Mouse (Mus musculus): ENCODE data around the gene Polr1d. TPM values are rescaled to one million over a fixed set of nuclear protein-coding genes. Genes with fewer than 3 reads are reported as not detected.

Gene Polr1d
- total RNA-seq (2021), result 100 to 1,000 TPM; 145 to 159 TPM
- long read RNA-seq, experiment 1, transcript Polr1d-201 (2 exons, 1,196 nt), result minor isoform, 87 of 211 reads
- long read RNA-seq, experiment 1, transcript Polr1d-202 (3 exons, 1,137 nt), result major isoform, 109 of 211 reads
- long read RNA-seq, experiment 1, partial matches to known transcripts, result 9 of 211 reads
- long read RNA-seq, experiment 1, other reads (novel, unspliced or antisense), result 6 of 211 reads
- long read RNA-seq, experiment 2, transcript Polr1d-201 (2 exons, 1,196 nt), result minor isoform, 68 of 163 reads
- long read RNA-seq, experiment 2, transcript Polr1d-202 (3 exons, 1,137 nt), result major isoform, 82 of 163 reads
- long read RNA-seq, experiment 2, partial matches to known transcripts, result 8 of 163 reads
- long read RNA-seq, experiment 2, other reads (novel, unspliced or antisense), result 5 of 163 reads

GRCm38 (mm10) chr5:147076799-147077165 lies at the start of gene Polr1d:
Gene Polr1d, plus strand, starts transcription at chr5:147077050.
- DNase-seq, result no peak

- no peak for DNase-seq
Observed at GRCm38 (mm10) chr5:147031281-147031680, 45.6 kb upstream of the Polr1d start.

GRCm38 (mm10) chr5:147033155-147033554 lies 43.7 kb upstream of the Polr1d start:
- DNase-seq, result no peak

- no peak for DNase-seq
Observed at GRCm38 (mm10) chr5:147034283-147034682, 42.6 kb upstream of the Polr1d start.

- DNase-seq, result no peak
Observed at GRCm38 (mm10) chr5:147035301-147035700, 41.5 kb upstream of the Polr1d start.

- no peak for DNase-seq
Observed at GRCm38 (mm10) chr5:147036028-147036427, 40.8 kb upstream of the Polr1d start.

GRCm38 (mm10) chr5:147036661-147037060 lies 40.2 kb upstream of the Polr1d start:
- DNase-seq, result no peak

- DNase-seq, result no peak
Observed at GRCm38 (mm10) chr5:147037601-147038000, 39.2 kb upstream of the Polr1d start.

- no peak for DNase-seq
Observed at GRCm38 (mm10) chr5:147039394-147039793, 37.5 kb upstream of the Polr1d start.

GRCm38 (mm10) chr5:147041965-147042937 lies 34.6 kb upstream of the Polr1d start:
- DNase-seq, result peak; percentile 31

- DNase-seq, result no peak
Observed at GRCm38 (mm10) chr5:147043240-147043844, 33.5 kb upstream of the Polr1d start.

GRCm38 (mm10) chr5:147045311-147045710 lies 31.5 kb upstream of the Polr1d start:
- DNase-seq, result no peak

GRCm38 (mm10) chr5:147045929-147046328 lies 30.9 kb upstream of the Polr1d start:
- DNase-seq, result no peak

- no peak for DNase-seq
Observed at GRCm38 (mm10) chr5:147049544-147050209, 27.2 kb upstream of the Polr1d start.

GRCm38 (mm10) chr5:147050816-147051499 lies 25.9 kb upstream of the Polr1d start:
- DNase-seq, result peak; percentile 59

GRCm38 (mm10) chr5:147051500-147052308 lies 25.1 kb upstream of the Polr1d start:
- DNase-seq, result peak; percentile 53

- no peak for DNase-seq
Observed at GRCm38 (mm10) chr5:147052309-147052558, 24.6 kb upstream of the Polr1d start.

- no peak for DNase-seq
Observed at GRCm38 (mm10) chr5:147053071-147053470, 23.8 kb upstream of the Polr1d start.

GRCm38 (mm10) chr5:147053481-147053880 lies 23.4 kb upstream of the Polr1d start:
- DNase-seq, result no peak

- DNase-seq, result no peak
Observed at GRCm38 (mm10) chr5:147054328-147054727, 22.5 kb upstream of the Polr1d start.

GRCm38 (mm10) chr5:147054747-147055270 lies 22.0 kb upstream of the Polr1d start:
- DNase-seq, result no peak
